Mouse (Mus musculus) T-helper 2 cell (primary cell): ENCODE results near the gene Gm973.

Source experiments
- in situ Hi-C: fragments of 300-600 bp; cut with MboI, MseI; formaldehyde crosslinking; loops from one replicate; pipeline ENCODE4 v1.15.1; 2025; ENCODE audit warnings: high pct_unique_total_duplicates

The Gm973 gene

DNA sequence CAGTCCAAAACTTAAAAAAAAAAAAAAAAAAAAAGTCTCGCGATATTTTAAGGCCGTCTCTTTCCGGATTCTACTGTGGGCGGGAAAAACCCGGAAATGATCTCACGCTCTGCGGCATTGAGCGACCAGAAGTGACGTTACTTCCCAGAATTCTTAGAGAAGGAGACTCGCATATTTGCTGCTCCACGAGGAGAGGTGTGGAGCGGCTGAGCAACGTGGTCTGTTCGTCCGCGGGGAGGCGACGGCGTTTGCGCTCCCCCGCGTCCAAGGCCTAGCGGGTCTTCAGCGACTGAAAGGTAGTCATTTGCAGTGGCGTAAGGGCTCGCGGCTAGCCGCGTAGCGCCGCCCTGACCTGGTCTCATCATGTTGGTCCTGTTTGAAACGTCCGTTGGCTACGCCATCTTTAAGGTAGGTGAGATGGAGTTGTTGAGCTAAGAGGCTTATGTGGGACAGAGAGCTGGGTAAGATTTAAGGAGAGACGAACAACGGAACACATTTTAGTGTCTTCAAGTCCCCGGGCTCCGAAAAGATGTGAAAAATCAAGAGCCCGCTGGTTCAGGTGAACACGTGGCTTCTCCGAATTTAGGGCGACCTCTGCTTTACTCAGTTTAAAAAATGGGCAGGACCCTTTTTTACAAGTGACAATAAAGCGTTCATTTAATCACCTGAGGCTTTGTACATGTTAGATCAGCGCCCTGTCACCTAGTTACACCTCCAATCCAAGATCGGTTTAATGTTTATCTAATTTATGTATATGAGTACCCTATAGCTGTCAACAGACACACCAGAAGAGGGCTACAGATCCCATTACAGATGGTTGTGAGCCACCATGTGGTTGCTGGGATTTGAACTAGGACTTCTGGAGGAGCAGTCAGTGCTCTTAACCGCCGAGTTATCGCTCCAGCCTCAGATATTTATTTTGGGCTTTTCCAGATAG, 169.0 kb downstream of the Gm973 start, which contains the start of gene Nop58:
Gene Nop58, plus strand, starts transcription at position 153 of the 937 bp plus-strand sequence.
- in situ Hi-C loops, result no loop called here
